Mouse (Mus musculus) CH12.LX (cell line): ENCODE results near the gene Gabrb1. TPM values are rescaled to one million over a fixed set of nuclear protein-coding genes. Genes with fewer than 3 reads are reported as not detected.
A peak's percentile ranks its signal among the peaks of the same experiment; 100 is the strongest.

Experiments used
- DNase-seq: peaks from one replicate; pipeline ENCODE4 v3.0.0-alpha.2; 2013; ENCODE audit errors: extremely low read depth
- H3K27ac ChIP-seq: 2 replicates; pipeline ENCODE4 v1.5.1; 2012; ENCODE audit warnings: low read depth, mild to moderate bottlenecking, control low read depth, moderate library complexity; ENCODE audit not compliant: insufficient read depth
- H3K27me3 ChIP-seq: replicated peaks from 2 replicates; pipeline ENCODE3; 2012; ENCODE audit warnings: inconsistent platforms
- H3K36me3 ChIP-seq, 2 experiments: replicated peaks in 1 of 2; 2 replicates each; pipeline versions ENCODE3 to v1.6.1; 2012; ENCODE audit warnings: inconsistent platforms in 1 of 2, low read length in 1 of 2, mild to moderate bottlenecking in 1 of 2, mixed read lengths in 1 of 2, moderate library complexity in 1 of 2; ENCODE audit not compliant: control insufficient read depth in 1 of 2, insufficient read depth in 1 of 2
- H3K4me1 ChIP-seq, 2 experiments: 2 replicates each; pipeline ENCODE4 v1.6.1; 2012; ENCODE audit warnings: inconsistent platforms in 1 of 2, moderate library complexity in 1 of 2; ENCODE audit not compliant: insufficient read depth in 2 of 2, control insufficient read depth in 1 of 2
- H3K4me2 ChIP-seq: 2 replicates; pipeline ENCODE4 v1.6.1; 2012; ENCODE audit warnings: low read depth, mild to moderate bottlenecking, control low read depth; ENCODE audit not compliant: poor library complexity, insufficient read depth, severe bottlenecking
- H3K4me3 ChIP-seq, 3 experiments: fragments of 150-350 bp in 1 of 3; sonication (generic) in 1 of 3; replicated peaks in 1 of 3; 2 replicates each; pipeline versions ENCODE3 to v1.5.1; 2011 to 2012; ENCODE audit warnings: low read depth in 2 of 3, low read length in 2 of 3, mild to moderate bottlenecking in 2 of 3, moderate library complexity in 2 of 3, control low read depth in 1 of 3, improper control_type of control experiment in 1 of 3, inconsistent platforms in 1 of 3, mixed read lengths in 1 of 3; ENCODE audit not compliant: poor library complexity in 1 of 3
- H3K79me2 ChIP-seq: replicated peaks from 2 replicates; pipeline ENCODE4 v1.6.1; 2012; ENCODE audit warnings: mild to moderate bottlenecking, moderate library complexity; ENCODE audit not compliant: control insufficient read depth, poor library complexity, insufficient read depth, severe bottlenecking; ENCODE audit errors: extremely low read depth
- H3K9ac ChIP-seq: 2 replicates; pipeline ENCODE4 v1.6.1; 2012; ENCODE audit warnings: low read depth, mild to moderate bottlenecking, control low read depth, moderate library complexity; ENCODE audit not compliant: insufficient read depth
- H3K9me3 ChIP-seq: replicated peaks from 2 replicates; pipeline ENCODE3; 2012; ENCODE audit warnings: low read length, inconsistent platforms, mixed read lengths
- BHLHE40 ChIP-seq: IDR thresholded peaks from 2 replicates; pipeline ENCODE4 v1.6.1; 2011; ENCODE audit warnings: mild to moderate bottlenecking, low read depth, low read length, improper control_type of control experiment
- CHD1 ChIP-seq: IDR thresholded peaks from 2 replicates; pipeline ENCODE4 v1.6.1; 2012; ENCODE audit warnings: low read depth, low read length, improper control_type of control experiment, inconsistent platforms
- CHD2 ChIP-seq: IDR thresholded peaks from 2 replicates; pipeline ENCODE4 v1.6.1; 2011; ENCODE audit warnings: low read length, improper control_type of control experiment
- CTCF ChIP-seq, 2 experiments: IDR thresholded peaks in 1 of 2; conservative IDR thresholded peaks in 1 of 2; 2 replicates each; pipeline ENCODE4 v1.5.1; 2011 to 2012; ENCODE audit warnings: low read depth in 2 of 2, low read length in 2 of 2, improper control_type of control experiment in 1 of 2, inconsistent platforms in 1 of 2, mild to moderate bottlenecking in 1 of 2, moderate library complexity in 1 of 2
- E2F4 ChIP-seq: IDR thresholded peaks from 2 replicates; pipeline ENCODE4 v1.6.1; 2011; ENCODE audit warnings: low read depth, low read length, improper control_type of control experiment; ENCODE audit not compliant: insufficient replicate concordance
- ELF1 ChIP-seq: IDR thresholded peaks from 2 replicates; pipeline ENCODE4 v1.6.1; 2014; ENCODE audit warnings: low read depth, mild to moderate bottlenecking, inconsistent platforms, low read length, improper control_type of control experiment
- EP300 ChIP-seq: IDR thresholded peaks from 2 replicates; pipeline ENCODE4 v1.6.1; 2011; ENCODE audit warnings: low read length, improper control_type of control experiment
- GABPA ChIP-seq: IDR thresholded peaks from 2 replicates; pipeline ENCODE4 v1.6.1; 2012; ENCODE audit warnings: low read depth, low read length, improper control_type of control experiment, inconsistent platforms; ENCODE audit not compliant: insufficient replicate concordance
- HCFC1 ChIP-seq: IDR thresholded peaks from 2 replicates; pipeline ENCODE4 v1.6.1; 2012; ENCODE audit warnings: low read depth, mild to moderate bottlenecking, inconsistent platforms, low read length, improper control_type of control experiment
- JUN ChIP-seq: IDR thresholded peaks from 2 replicates; pipeline ENCODE4 v1.6.1; 2011; ENCODE audit warnings: low read depth, mild to moderate bottlenecking, low read length, improper control_type of control experiment, moderate library complexity; ENCODE audit not compliant: insufficient read depth
- JUND ChIP-seq: conservative IDR thresholded peaks from 2 replicates; pipeline ENCODE4 v1.6.1; 2011; ENCODE audit warnings: low read depth, low read length, improper control_type of control experiment
- MAFK ChIP-seq: IDR thresholded peaks from 2 replicates; pipeline ENCODE4 v1.6.1; 2011; ENCODE audit warnings: low read length, improper control_type of control experiment; ENCODE audit not compliant: insufficient replicate concordance
- MAX ChIP-seq: IDR thresholded peaks from 2 replicates; pipeline ENCODE4 v1.6.1; 2011; ENCODE audit warnings: low read length, improper control_type of control experiment
- MAZ ChIP-seq: IDR thresholded peaks from 2 replicates; pipeline ENCODE4 v1.6.1; 2012; ENCODE audit warnings: low read depth, mild to moderate bottlenecking, inconsistent platforms, low read length, improper control_type of control experiment, moderate library complexity
- MEF2A ChIP-seq: IDR thresholded peaks from 2 replicates; pipeline ENCODE4 v1.6.1; 2014; ENCODE audit warnings: low read depth, mild to moderate bottlenecking, inconsistent platforms, low read length, improper control_type of control experiment, borderline replicate concordance
- MXI1 ChIP-seq: IDR thresholded peaks from 2 replicates; pipeline ENCODE4 v1.6.1; 2011; ENCODE audit warnings: mild to moderate bottlenecking, low read depth, low read length, improper control_type of control experiment
- NRF1 ChIP-seq: IDR thresholded peaks from 2 replicates; pipeline ENCODE4 v1.6.1; 2014; ENCODE audit warnings: low read depth, mild to moderate bottlenecking, inconsistent platforms, low read length, improper control_type of control experiment, moderate library complexity
- PAX5 ChIP-seq: IDR thresholded peaks from 2 replicates; pipeline ENCODE4 v1.6.1; 2012; ENCODE audit warnings: low read length, inconsistent platforms, mixed read lengths
- POLR2A ChIP-seq: IDR thresholded peaks from 2 replicates; pipeline ENCODE4 v1.6.1; 2011; ENCODE audit warnings: low read depth, mild to moderate bottlenecking, improper control_type of control experiment, low read length
- POLR2AphosphoS2 ChIP-seq: IDR thresholded peaks from 2 replicates; pipeline ENCODE4 v1.6.1; 2011; ENCODE audit warnings: low read depth, low read length, improper control_type of control experiment
- RAD21 ChIP-seq: IDR thresholded peaks from 2 replicates; pipeline ENCODE4 v1.6.1; 2011; ENCODE audit warnings: low read depth, mild to moderate bottlenecking, low read length, improper control_type of control experiment, moderate library complexity
- SIN3A ChIP-seq: IDR thresholded peaks from 2 replicates; pipeline ENCODE4 v1.6.1; 2012; ENCODE audit warnings: low read length, improper control_type of control experiment, inconsistent platforms
- SMC3 ChIP-seq: IDR thresholded peaks from 2 replicates; pipeline ENCODE4 v1.6.1; 2011; ENCODE audit warnings: low read depth, low read length, improper control_type of control experiment
- TCF12 ChIP-seq: IDR thresholded peaks from 2 replicates; pipeline ENCODE4 v1.6.1; 2014; ENCODE audit warnings: low read depth, mild to moderate bottlenecking, inconsistent platforms, low read length, improper control_type of control experiment
- USF1 ChIP-seq: IDR thresholded peaks from 2 replicates; pipeline ENCODE4 v1.6.1; 2014; ENCODE audit warnings: low read depth, mild to moderate bottlenecking, inconsistent platforms, low read length, improper control_type of control experiment
- ZKSCAN1 ChIP-seq: IDR thresholded peaks from 2 replicates; pipeline ENCODE4 v1.6.1; 2012; ENCODE audit warnings: low read depth, inconsistent platforms, low read length, improper control_type of control experiment, borderline replicate concordance
- ZMIZ1 ChIP-seq: IDR thresholded peaks from 2 replicates; pipeline ENCODE4 v1.6.1; 2012; ENCODE audit warnings: low read depth, mild to moderate bottlenecking, inconsistent platforms, low read length, improper control_type of control experiment
- ZNF384 ChIP-seq: IDR thresholded peaks from 2 replicates; pipeline ENCODE4 v1.6.1; 2012; ENCODE audit warnings: low read depth, low read length, improper control_type of control experiment, inconsistent platforms
- dilution Hi-C: fragments of 300-500 bp; cut with MboI; formaldehyde crosslinking; loops from 2 replicates; pipeline ENCODE4 v1.14.3; 2020; ENCODE audit warnings: low sequenced_read_pairs; ENCODE audit not compliant: extremely low pct_unique_long_range_greater_than_20kb, extremely low pct_ligation_motif_present
- in situ Hi-C: fragments of 300-500 bp; cut with MboI; formaldehyde crosslinking; loops from 3 replicates; pipeline ENCODE4 v1.14.3; 2019; ENCODE audit warnings: low sequenced_read_pairs, low pct_ligation_motif_present, low pct_unique_long_range_greater_than_20kb, mixed read lengths
- polyA plus RNA-seq: library from polyadenylated mRNA; unstranded; fragments of >175 nt; gene quantifications from 2 replicates; pipeline ENCODE4 v1.2.1, GENCODE M21; 2012; ENCODE audit warnings: low read depth; ENCODE audit not compliant: insufficient read length
- total RNA-seq, 2 experiments: library from RNA; depleted of rRNA; stranded (reverse); fragments of 300-350 nt in 1 of 2; fragments of >200 nt in 1 of 2; gene quantifications; 2 replicates each; pipeline ENCODE4 v1.2.3; 2012 to 2014

The Gabrb1 gene
- total and polyA plus RNA-seq, 3 experiments: 0.04 TPM; not detected in 2

GRCm38 (mm10) chr5:71627820-71628219, 30.1 kb upstream of the Gabrb1 start:
- no peak overlapping the region for H3K9ac ChIP-seq
- no peak overlapping the region for H3K4me3 ChIP-seq
- H3K27me3 ChIP-seq: no peaks in the 10 kb centered on the region
- dilution Hi-C loops (no loop called here), in situ Hi-C loops (no loop called here)
- H3K4me1 ChIP-seq: peaks cover 0 to 10% of the 10 kb centered on the region in 2 experiments; a peak in 2 of 4 replicates
- no peaks in the 10 kb centered on the region for H3K9me3 ChIP-seq
- no peaks in the 10 kb centered on the region for H3K79me2 ChIP-seq
- H3K27ac ChIP-seq: no peak overlapping the region
- H3K4me2 ChIP-seq: no peak overlapping the region
- no peaks in the 10 kb centered on the region for H3K36me3 ChIP-seq
- TF ChIP-seq SMC3 (no peak), MAX (no peak), CHD2 (no peak), GABPA (no peak), MEF2A (no peak), TCF12 (no peak), POLR2AphosphoS2 (no peak), MAFK (no peak), JUND (no peak), CTCF (conservative IDR thresholded peaks at IDR 0.05 in 1 of 2, IDR thresholded peaks at IDR 0.05 in 1 of 2; ENCODE audit: low read depth in 2 of 2, low read length in 2 of 2) (no peak), E2F4 (no peak), CHD1 (no peak), ZNF384 (no peak), PAX5 (no peak), MAZ (no peak), BHLHE40 (no peak), POLR2A (no peak), JUN (no peak), MXI1 (no peak)
- no peak for DNase-seq

GRCm38 (mm10) chr5:71639804-71640203, 18.1 kb upstream of the Gabrb1 start:
- in situ Hi-C loops: no loop called here
- Histone ChIP-seq H3K9ac (no peak overlapping the region), H3K36me3 (no peaks in the 10 kb centered on the region)
- dilution Hi-C loops: no loop called here
- no peak for TF ChIP-seq NRF1
- no peak for TF ChIP-seq EP300
- no peak for TF ChIP-seq CHD1
- TF ChIP-seq ZNF384: no peak
- TF ChIP-seq RAD21: no peak
- no peak for TF ChIP-seq ELF1
- TF ChIP-seq ZMIZ1: no peak
- TF ChIP-seq USF1: no peak
- no peak for TF ChIP-seq POLR2A
- TF ChIP-seq MEF2A: no peak
- TF ChIP-seq HCFC1: no peak
- TF ChIP-seq CHD2: no peak
- TF ChIP-seq ZKSCAN1: no peak
- TF ChIP-seq BHLHE40: no peak
- TF ChIP-seq SIN3A: no peak
- no peak for TF ChIP-seq MAZ
- TF ChIP-seq E2F4: no peak
- TF ChIP-seq POLR2AphosphoS2: no peak
- TF ChIP-seq, all 38 proteins: peak for 0
- no peaks in the 10 kb centered on the region for H3K4me1 ChIP-seq
- no peak overlapping the region for H3K27ac ChIP-seq
- H3K4me2 ChIP-seq: peak overlapping the region; percentile 29; the same call in 1 of the 2 replicates
- no peaks in the 10 kb centered on the region for H3K9me3 ChIP-seq
- DNase-seq: no peak
- H3K4me3 ChIP-seq: no peak overlapping the region
- H3K27me3 ChIP-seq: no peaks in the 10 kb centered on the region
- H3K79me2 ChIP-seq: no peaks in the 10 kb centered on the region
